Mouse (Mus musculus): ENCODE results near the gene Rad51b. TPM values are rescaled to one million over a fixed set of nuclear protein-coding genes. Genes with fewer than 3 reads are reported as not detected.

Rad51b gene
- polyA plus RNA-seq, 1 experiment from 2014 or later, result 3.9 TPM

DNA sequence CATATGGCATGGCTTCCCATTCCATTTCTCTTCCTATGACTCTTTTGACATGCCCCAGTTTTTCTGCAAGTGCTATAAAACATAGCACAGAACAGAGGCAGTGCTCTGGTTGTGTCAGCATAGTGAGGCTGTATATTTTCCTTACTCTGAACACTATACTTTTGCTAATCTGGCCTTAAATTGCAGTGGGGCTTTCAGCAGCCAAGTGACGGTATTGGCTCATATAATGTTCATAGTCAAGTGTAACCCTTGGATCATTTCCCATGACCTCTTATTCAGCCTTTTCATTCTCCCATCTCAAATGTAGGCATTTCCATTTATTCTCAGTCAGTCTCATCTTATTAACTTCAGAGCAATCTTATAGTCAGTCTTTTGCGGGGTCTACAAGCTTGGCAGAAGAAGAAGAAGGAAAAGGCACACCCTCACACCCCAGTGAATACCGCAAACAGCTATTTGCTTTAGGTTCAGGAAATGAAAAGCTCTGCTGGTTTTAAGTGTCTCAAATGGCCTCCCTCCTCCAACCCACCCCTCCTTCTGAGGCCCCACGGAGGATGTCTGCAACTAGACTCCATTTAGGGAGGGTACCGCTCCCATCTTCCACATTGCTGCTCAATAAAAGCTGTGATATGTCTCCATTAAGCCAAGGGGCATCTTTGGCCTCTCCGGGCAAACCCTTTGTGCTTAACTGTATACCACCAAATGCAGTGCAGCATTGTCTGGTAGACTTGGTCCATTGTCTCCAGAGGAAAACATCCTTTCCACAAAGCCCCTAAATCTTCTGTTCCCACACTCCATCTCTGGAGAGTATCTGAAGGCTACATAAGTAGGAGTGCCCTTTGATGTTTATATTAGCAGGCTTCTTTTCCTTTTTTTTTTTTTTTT lies 277.3 kb downstream of the Rad51b start:
- Histone ChIP-seq H3K4me2 (ENCODE audit: low read length) (no peak overlapping the region), H3K27me3 (ENCODE audit: insufficient read depth, low read length) (no peaks in the 10 kb centered on the region), H3K36me3 (ENCODE audit: insufficient read depth, low read length) (no peaks in the 10 kb centered on the region), H3K9me3 (replicated peaks; ENCODE audit: low read length) (no peaks in the 10 kb centered on the region), H3K27ac (peak overlapping the region; percentile 42; the same call in 1 of the 2 replicates), H3K4me3 (replicated peaks; ENCODE audit: low read depth, low read length) (no peak overlapping the region), H3K4me1 (replicated peaks; ENCODE audit: insufficient read depth, low read length) (no peaks in the 10 kb centered on the region), H3K9ac (ENCODE audit: low read depth, low read length) (no peak overlapping the region)
- DNase-seq (ENCODE audit: low spot score) (peak; percentile 88), ATAC-seq (replicated peaks; ENCODE audit: low FRiP score, low read depth) (peak; percentile 80)
- no peak for TF ChIP-seq CTCF (IDR thresholded peaks at IDR 0.05; ENCODE audit: low read depth)
- 28% methylated on average over 6 of the region's 6 CpGs for WGBS

DNA sequence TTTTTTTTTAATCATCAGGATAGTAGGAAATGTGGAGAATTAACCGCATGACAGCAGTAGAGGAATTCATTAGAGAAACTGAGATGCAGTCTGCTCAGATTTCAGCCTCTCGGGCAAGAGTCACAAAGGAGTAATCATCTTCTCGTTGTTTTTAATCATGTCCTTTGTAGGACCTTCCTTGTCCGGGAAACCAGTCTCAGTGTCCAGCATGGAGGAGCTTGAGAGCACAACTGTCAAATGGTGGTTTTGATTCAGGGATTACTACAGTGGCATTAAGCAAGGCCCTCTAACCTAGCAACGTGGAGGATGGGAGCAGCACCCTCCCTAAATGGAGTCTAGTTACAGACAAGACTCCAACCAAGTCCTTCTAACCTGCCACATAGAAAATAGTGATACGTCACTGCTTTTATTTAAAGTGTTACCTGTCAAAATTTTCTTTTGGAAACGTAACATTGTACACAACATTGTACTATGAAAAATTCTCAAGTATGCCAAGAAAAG lies 278.0 kb downstream of the Rad51b start:
- no peaks in the 10 kb centered on the region for H3K36me3 ChIP-seq (ENCODE audit: insufficient read depth, low read length)
- no peak overlapping the region for H3K4me2 ChIP-seq (ENCODE audit: low read length)
- no peak for TF ChIP-seq CTCF (IDR thresholded peaks at IDR 0.05; ENCODE audit: low read depth)
- H3K9ac ChIP-seq (ENCODE audit: low read depth, low read length), result no peak overlapping the region
- ATAC-seq (replicated peaks; ENCODE audit: low FRiP score, low read depth) (0 out of 2 replicates have a peak, but pooled peaks have one; percentile 33), DNase-seq (ENCODE audit: low spot score) (no peak)
- H3K27ac ChIP-seq, result 0 out of 2 replicates have a peak overlapping the region, but pooled peaks have one; percentile 50
- 45% methylated on average over 7 of the region's 7 CpGs for WGBS
- H3K4me1 ChIP-seq (replicated peaks; ENCODE audit: insufficient read depth, low read length), result no peaks in the 10 kb centered on the region
- no peak overlapping the region for H3K4me3 ChIP-seq (replicated peaks; ENCODE audit: low read depth, low read length)
- no peaks in the 10 kb centered on the region for H3K9me3 ChIP-seq (replicated peaks; ENCODE audit: low read length)
- no peaks in the 10 kb centered on the region for H3K27me3 ChIP-seq (ENCODE audit: insufficient read depth, low read length)

DNA sequence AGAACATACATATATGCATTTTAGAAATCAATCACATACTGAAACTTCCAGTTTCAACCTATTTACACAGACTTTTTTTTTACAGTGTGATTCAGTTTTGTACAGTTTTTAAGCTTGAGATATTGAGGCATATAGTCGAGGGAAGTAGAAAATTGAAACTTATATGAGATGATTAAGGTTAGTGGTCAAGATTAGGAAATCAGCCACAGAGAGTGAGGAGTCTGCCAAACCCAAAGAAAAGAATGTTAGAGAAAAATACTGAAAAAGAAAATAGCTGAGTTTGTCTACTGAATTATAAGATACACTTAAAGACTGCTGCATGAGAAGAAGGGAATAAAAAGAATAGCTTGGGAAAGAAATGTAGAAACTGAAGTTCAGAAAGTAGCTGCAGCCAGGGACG lies 280.4 kb downstream of the Rad51b start:
- TF ChIP-seq CTCF (IDR thresholded peaks at IDR 0.05; ENCODE audit: low read depth), result no peak
- Histone ChIP-seq H3K27ac (no peak overlapping the region), H3K4me1 (replicated peaks; ENCODE audit: insufficient read depth, low read length) (no peaks in the 10 kb centered on the region), H3K9me3 (replicated peaks; ENCODE audit: low read length) (no peaks in the 10 kb centered on the region), H3K27me3 (ENCODE audit: insufficient read depth, low read length) (no peaks in the 10 kb centered on the region), H3K36me3 (ENCODE audit: insufficient read depth, low read length) (no peaks in the 10 kb centered on the region), H3K4me2 (ENCODE audit: low read length) (no peak overlapping the region), H3K4me3 (replicated peaks; ENCODE audit: low read depth, low read length) (no peak overlapping the region), H3K9ac (ENCODE audit: low read depth, low read length) (no peak overlapping the region)
- DNase-seq (ENCODE audit: low spot score) (no peak), ATAC-seq (replicated peaks; ENCODE audit: low FRiP score, low read depth) (no peak)
- 85% methylated on average over 2 of the region's 2 CpGs for WGBS

DNA sequence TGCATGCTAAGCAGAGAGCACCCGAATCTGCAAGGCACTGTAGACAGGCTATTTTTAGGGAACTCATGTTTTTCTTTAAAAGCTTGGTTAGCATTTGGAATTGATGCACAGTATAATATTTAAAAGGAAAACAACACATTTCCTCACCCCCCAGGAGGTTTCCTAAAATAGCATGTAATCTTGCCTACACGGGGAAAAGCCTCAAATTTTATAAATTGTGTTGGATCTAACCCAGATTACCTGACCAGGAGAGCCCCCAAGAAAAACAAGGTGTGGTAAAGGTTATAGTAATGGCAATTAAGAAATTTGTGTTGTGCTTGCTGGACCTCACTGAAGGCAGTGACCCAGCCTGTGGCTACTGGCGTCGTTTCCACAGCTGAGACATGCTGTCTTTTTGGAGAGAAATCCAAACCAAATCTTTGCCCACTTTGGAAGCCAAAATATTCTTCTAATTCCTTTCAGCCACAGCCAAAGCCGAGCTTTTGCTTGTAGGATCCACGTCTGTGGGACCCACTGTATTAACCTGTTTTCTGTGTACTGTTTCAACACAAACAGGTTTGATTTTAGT lies 282.0 kb downstream of the Rad51b start:
- WGBS, result 65% methylated on average over 6 of the region's 6 CpGs
- no peak overlapping the region for H3K4me3 ChIP-seq (replicated peaks; ENCODE audit: low read depth, low read length)
- no peaks in the 10 kb centered on the region for H3K27me3 ChIP-seq (ENCODE audit: insufficient read depth, low read length)
- H3K9me3 ChIP-seq (replicated peaks; ENCODE audit: low read length), result no peaks in the 10 kb centered on the region
- DNase-seq (ENCODE audit: low spot score) (no peak), ATAC-seq (replicated peaks; ENCODE audit: low FRiP score, low read depth) (no peak)
- no peak overlapping the region for H3K9ac ChIP-seq (ENCODE audit: low read depth, low read length)
- H3K36me3 ChIP-seq (ENCODE audit: insufficient read depth, low read length), result no peaks in the 10 kb centered on the region
- peak overlapping the region; percentile 3; the same call in 1 of the 2 replicates for H3K27ac ChIP-seq
- no peaks in the 10 kb centered on the region for H3K4me1 ChIP-seq (replicated peaks; ENCODE audit: insufficient read depth, low read length)
- no peak overlapping the region for H3K4me2 ChIP-seq (ENCODE audit: low read length)
- no peak for TF ChIP-seq CTCF (IDR thresholded peaks at IDR 0.05; ENCODE audit: low read depth)

DNA sequence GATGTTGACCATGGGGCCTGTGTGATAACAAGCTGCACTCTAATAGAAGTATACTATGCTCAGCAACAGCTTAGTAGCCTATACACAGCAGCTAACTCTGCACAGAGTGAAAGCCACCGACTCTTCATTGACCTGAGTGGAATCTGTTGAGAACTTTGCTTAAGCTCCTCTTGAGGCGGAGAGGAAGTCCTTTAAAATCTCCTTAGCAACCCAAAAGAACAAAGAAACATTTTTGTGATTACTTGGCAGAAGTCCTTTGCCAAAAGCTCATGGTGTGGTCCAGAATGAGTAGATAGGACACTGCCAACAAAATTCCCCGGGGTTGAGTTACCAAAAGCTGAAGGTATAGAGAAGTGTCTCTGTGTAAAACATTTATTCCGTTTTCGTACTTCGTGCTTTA lies 282.8 kb downstream of the Rad51b start:
- H3K36me3 ChIP-seq (ENCODE audit: insufficient read depth, low read length), result no peaks in the 10 kb centered on the region
- H3K4me2 ChIP-seq (ENCODE audit: low read length), result no peak overlapping the region
- H3K9me3 ChIP-seq (replicated peaks; ENCODE audit: low read length), result no peaks in the 10 kb centered on the region
- no peak overlapping the region for H3K9ac ChIP-seq (ENCODE audit: low read depth, low read length)
- no peak overlapping the region for H3K27ac ChIP-seq
- no peak overlapping the region for H3K4me3 ChIP-seq (replicated peaks; ENCODE audit: low read depth, low read length)
- DNase-seq (ENCODE audit: low spot score) (no peak), ATAC-seq (replicated peaks; ENCODE audit: low FRiP score, low read depth) (no peak)
- 89% methylated on average over 6 of the region's 6 CpGs for WGBS
- peaks cover 3% of the 10 kb centered on the region; the same call in 1 of the 2 replicates for H3K4me1 ChIP-seq (replicated peaks; ENCODE audit: insufficient read depth, low read length)
- H3K27me3 ChIP-seq (ENCODE audit: insufficient read depth, low read length), result no peaks in the 10 kb centered on the region
- no peak for TF ChIP-seq CTCF (IDR thresholded peaks at IDR 0.05; ENCODE audit: low read depth)

DNA sequence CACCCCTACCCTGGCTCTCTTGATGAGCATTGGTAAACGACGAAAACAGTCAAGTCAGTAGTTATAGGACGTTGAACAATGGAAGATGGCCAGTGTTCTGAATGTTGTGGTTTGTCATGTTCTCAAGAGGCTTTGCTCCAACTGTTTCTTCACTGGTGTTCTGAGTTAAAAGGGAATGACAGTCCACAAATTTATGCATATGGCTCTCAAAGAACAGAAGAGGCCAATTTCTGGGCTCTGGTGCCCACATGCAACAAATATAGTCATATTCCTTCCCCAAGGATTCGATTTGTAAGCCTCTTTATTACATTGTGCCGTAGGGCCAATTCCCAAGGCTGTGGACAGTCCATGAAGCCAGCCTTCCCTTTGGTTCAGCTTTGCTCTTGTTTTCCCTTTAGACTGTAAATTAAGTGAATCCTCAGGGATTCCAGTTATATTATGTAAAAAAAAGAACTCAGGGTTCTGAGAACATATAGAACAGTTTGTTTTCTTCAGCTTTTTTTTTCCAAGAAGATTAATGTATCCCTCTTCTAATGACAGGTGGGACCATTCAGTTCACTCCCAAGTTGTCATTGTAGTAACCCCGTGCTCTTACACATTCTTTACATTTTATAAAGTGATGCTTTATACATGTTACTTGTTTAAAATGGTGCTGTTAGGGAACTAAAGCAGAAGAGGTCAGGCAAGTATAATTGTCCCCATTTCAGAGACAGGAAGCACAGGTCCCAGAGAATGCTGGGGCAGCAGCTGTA lies 287.6 kb downstream of the Rad51b start:
- Histone ChIP-seq H3K9ac (ENCODE audit: low read depth, low read length) (no peak overlapping the region), H3K4me1 (replicated peaks; ENCODE audit: insufficient read depth, low read length) (peaks cover 3% of the 10 kb centered on the region; the same call in 1 of the 2 replicates), H3K9me3 (replicated peaks; ENCODE audit: low read length) (no peaks in the 10 kb centered on the region), H3K4me2 (ENCODE audit: low read length) (no peak overlapping the region), H3K4me3 (replicated peaks; ENCODE audit: low read depth, low read length) (no peak overlapping the region), H3K27ac (peak overlapping the region; percentile 31; the same call in 1 of the 2 replicates), H3K27me3 (ENCODE audit: insufficient read depth, low read length) (no peaks in the 10 kb centered on the region), H3K36me3 (ENCODE audit: insufficient read depth, low read length) (no peaks in the 10 kb centered on the region)
- TF ChIP-seq CTCF (IDR thresholded peaks at IDR 0.05; ENCODE audit: low read depth), result no peak
- DNase-seq (ENCODE audit: low spot score), result peak; percentile 67
- ATAC-seq (replicated peaks; ENCODE audit: low FRiP score, low read depth), result no peak
- 70% methylated on average over 6 of the region's 6 CpGs for WGBS

Measured in kidney, postnatal 0 days (tissue).